Mouse (Mus musculus): ENCODE measurements around the gene Gm45713. TPM values are rescaled to one million over a fixed set of nuclear protein-coding genes. Genes with fewer than 3 reads are reported as not detected.
A peak's percentile ranks its signal among the peaks of the same experiment; 100 is the strongest.
"Not testable (repeated sequence)": the region's sequence is repeated elsewhere in the genome, so short reads cannot be mapped to it uniquely, and the experiment has no call there.

Gene Gm45713
- polyA plus RNA-seq, 1 experiment from 2014 or later: 0.53 TPM

DNA sequence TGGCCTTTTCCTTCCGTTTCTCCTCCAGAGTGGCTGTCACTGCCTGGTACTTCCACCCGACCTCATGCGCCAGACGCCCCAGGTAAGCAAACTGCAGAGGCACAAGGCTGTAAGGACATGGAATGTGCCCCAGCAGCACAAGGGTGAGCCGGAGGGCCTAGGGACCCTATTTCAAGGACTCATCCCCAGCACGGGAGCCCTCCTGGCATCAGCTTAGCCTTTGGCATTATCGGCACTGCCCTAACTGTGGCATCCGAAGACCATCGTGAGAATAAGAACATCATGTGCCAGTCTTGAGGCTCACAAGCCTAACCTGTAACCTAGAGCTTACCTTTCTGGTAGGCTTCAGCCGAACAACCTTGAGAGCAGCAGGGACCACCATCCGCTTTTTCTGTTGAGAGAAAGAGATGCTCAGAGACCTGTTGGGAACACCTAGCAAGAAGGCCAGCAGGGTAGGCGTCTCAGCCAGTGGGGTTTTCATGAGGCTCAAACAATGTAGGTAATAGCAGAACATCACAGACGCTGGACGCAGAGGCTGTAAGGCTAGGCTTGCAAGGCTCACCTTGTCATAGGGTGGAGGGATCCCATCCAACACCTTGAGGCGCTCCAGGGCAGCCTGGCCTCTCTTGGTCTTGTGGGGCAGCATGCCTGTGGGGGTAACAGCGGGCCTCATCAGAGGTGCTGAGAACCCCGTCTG, 9.7 kb downstream of the Gm45713 start:
- H3K27me3 ChIP-seq: no peaks in the 10 kb centered on the region
- 77% methylated on average over 17 of the region's 17 CpGs for WGBS
- H3K4me1 ChIP-seq (replicated peaks): peaks cover 62% of the 10 kb centered on the region
- H3K9ac ChIP-seq: peak overlapping the region; percentile 97
- H3K9me3 ChIP-seq: no peaks in the 10 kb centered on the region
- no peak for ATAC-seq (ENCODE audit: low read depth)
- peak overlapping the region; percentile 91 for H3K27ac ChIP-seq (replicated peaks)
- H3K4me3 ChIP-seq: peak overlapping the region; percentile 69
- peak overlapping the region; percentile 90 for H3K4me2 ChIP-seq
- peaks cover 47% of the 10 kb centered on the region for H3K36me3 ChIP-seq

DNA sequence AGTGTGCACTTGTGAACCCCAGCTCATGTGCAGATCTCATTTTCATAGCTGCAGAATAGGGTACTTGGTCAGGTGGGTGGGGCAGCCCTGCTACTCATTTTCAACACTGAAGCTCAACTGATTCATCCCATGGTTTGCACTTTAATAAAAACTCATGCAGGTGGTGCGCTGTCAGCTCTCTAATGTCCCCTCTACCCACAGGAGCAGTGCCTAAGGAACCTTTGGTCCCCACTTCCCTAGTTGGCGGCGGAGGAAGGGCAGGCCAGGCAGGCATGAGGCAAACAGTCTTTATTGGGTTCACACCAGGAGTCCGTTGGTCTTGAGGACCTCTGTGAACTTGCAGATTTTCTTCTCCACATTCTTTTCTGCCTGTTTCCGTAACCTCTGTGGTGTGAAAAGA, 10.4 kb downstream of the Gm45713 start:
- not testable (repeated sequence) for ATAC-seq (ENCODE audit: low read depth); H3K9me3 ChIP-seq; H3K27me3 ChIP-seq
- Histone ChIP-seq H3K27ac (replicated peaks) (peak overlapping the region; percentile 91), H3K9ac (peak overlapping the region; percentile 70; the same call in 1 of the 2 replicates), H3K4me3 (peak overlapping the region; percentile 92; the same call in 1 of the 2 replicates), H3K4me1 (replicated peaks) (peaks cover 65% of the 10 kb centered on the region), H3K36me3 (peaks cover 53% of the 10 kb centered on the region), H3K4me2 (peak overlapping the region; percentile 59)
- 62% methylated on average over 5 of the region's 5 CpGs for WGBS

DNA sequence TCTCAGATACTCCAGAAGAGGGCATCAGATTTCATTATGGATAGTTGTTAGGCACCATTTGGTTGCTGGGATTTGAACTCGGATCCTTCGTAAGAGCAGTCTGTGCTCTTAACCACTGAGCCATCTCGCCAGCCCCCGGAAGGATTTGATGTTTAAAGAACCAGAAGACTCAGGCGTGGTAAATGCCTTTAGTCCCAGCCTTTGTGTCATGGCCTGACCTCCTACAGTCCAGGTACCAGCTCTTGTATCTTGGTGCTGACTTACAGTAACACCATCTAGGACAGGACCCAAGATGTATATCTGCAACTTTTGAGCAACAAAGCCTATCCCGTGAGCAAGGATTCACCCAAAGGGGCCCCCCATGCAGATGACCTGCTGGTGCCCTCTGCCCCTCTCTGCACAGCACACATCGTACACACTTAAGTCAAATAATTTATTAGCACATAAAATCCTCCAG, 10.9 kb downstream of the Gm45713 start:
- Histone ChIP-seq H3K27ac (replicated peaks) (peak overlapping the region; percentile 91), H3K9ac (peak overlapping the region; percentile 70; the same call in 1 of the 2 replicates), H3K4me1 (replicated peaks) (peaks cover 65% of the 10 kb centered on the region), H3K4me2 (peak overlapping the region; percentile 59), H3K36me3 (peaks cover 58% of the 10 kb centered on the region), H3K4me3 (peak overlapping the region; percentile 92), H3K9me3 (no peaks in the 10 kb centered on the region), H3K27me3 (no peaks in the 10 kb centered on the region)
- no peak for ATAC-seq (ENCODE audit: low read depth)
- WGBS: 7% methylated on average over 7 of the region's 7 CpGs

DNA sequence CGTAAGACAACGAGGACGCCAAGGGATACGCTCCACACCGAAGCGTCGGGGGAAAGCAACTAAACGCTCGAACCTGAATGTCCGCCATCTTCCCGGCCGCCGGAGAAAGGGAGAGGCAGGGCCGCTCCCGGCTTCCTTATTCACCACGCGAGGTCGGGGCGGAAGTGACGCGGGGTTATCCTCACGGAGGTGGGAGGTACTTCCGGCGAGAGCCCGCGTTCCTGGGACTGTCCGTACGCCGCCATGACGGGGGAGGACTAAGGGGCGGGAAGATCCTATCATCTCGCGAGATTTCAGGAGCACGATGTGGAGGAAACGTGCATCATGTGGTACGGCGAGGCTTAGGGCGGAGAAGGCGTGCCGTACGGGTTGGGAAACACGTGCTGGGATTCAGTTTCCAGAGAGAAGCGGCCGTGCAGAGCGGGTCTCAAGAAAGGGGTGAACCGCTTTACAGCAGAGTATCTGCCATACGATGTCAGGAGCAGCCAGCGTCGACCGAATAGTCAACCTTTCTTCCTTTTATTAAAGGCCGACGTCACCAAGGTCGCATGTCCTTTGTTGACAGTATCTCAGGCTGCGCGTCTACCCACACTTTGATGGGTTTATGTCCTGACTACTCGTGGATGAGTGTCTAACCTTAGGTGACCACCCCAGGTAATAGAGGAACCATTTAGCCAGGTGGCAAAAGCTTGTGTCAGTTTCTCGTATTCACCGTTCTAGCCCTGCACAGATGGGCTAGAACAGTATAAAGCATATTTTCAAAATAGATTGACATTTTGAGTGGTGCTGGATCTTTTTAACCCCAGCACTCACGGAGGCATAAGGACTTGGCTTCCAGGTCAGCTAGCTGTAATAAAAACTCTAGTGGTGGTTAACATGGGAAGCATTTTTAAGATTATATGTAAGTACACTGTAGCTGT, 11.5 kb downstream of the Gm45713 start, which contains the start of gene Rps11:
Rps11 (minus strand) TSS at position 216 of the 920 bp plus-strand sequence.
- Histone ChIP-seq H3K9ac (peak within 1 kb of the TSS; percentile 97), H3K27ac (replicated peaks) (peak within 1 kb of the TSS; percentile 91), H3K4me3 (peak within 1 kb of the TSS; percentile 92), H3K4me2 (peak within 1 kb of the TSS; percentile 82), H3K27me3 (no peaks in the 10 kb centered on the region), H3K4me1 (replicated peaks) (peaks cover 61% of the 10 kb centered on the region), H3K9me3 (no peaks in the 10 kb centered on the region), H3K36me3 (peaks cover 65% of the 10 kb centered on the region)
- peak; percentile 89 for ATAC-seq (ENCODE audit: low read depth)
- WGBS: under 1% methylated on average over 59 of the region's 59 CpGs

DNA sequence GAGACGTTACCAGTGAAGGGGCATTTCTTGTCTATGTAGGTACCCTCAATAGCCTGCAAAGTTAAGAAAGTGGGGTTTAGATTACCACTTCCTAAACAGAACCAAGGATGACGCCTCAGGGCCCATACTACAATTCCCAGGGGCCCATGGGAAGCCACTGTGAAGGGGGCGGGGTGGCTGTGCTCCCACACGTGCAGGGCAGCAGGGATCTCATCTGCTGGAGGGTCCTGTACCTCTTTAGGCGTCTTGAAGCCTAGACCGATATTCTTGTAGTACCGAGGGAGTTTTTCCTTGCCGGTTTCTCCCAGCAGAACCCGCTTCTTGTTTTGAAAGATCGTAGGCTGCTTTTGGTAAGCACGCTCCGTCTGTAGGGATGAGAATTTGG, 12.9 kb downstream of the Gm45713 start:
- Histone ChIP-seq H3K36me3 (peaks cover 76% of the 10 kb centered on the region), H3K9ac (peak overlapping the region; percentile 97), H3K4me3 (peak overlapping the region; percentile 92), H3K27me3 (no peaks in the 10 kb centered on the region), H3K27ac (replicated peaks) (peak overlapping the region; percentile 91), H3K4me1 (replicated peaks) (peaks cover 58% of the 10 kb centered on the region), H3K9me3 (no peaks in the 10 kb centered on the region), H3K4me2 (peak overlapping the region; percentile 82)
- ATAC-seq (ENCODE audit: low read depth): no peak
- 24% methylated on average over 12 of the region's 12 CpGs for WGBS

DNA sequence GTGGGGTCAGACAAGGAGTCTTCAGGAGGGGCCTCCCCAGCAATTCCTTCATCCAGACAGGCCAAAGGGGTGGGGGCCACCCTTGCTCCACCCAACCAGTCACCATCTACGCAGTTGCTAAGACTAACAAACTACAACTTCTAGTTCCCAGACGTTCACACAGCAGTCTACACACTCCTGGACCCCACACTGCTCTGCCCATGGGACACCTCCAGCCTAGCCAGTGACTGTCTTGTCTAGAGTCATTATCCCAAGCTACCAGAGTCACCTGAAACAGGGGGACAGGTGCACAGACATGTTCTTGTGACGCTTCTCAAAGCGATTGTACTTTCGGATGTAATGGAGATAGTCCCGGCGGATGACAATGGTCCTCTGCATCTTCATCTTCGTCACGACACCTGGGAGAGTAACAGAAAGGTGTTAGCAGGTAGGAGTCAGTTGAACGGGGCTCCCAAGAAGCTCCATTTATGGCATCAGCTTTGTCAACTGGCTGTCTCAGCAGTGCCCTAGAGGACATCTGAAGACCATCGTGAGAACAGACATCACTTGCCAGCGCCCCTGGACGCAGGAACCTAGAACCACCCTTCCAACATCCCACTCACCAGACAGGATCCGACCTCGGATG, 13.4 kb downstream of the Gm45713 start:
- no peak overlapping the region for H3K27ac ChIP-seq (replicated peaks)
- no peak for ATAC-seq (ENCODE audit: low read depth)
- H3K9me3 ChIP-seq: no peaks in the 10 kb centered on the region
- H3K9ac ChIP-seq: peak overlapping the region; percentile 97
- no peaks in the 10 kb centered on the region for H3K27me3 ChIP-seq
- peaks cover 81% of the 10 kb centered on the region for H3K36me3 ChIP-seq
- 86% methylated on average over 15 of the region's 15 CpGs for WGBS
- H3K4me3 ChIP-seq: peak overlapping the region; percentile 92
- peak overlapping the region; percentile 82 for H3K4me2 ChIP-seq
- peaks cover 56% of the 10 kb centered on the region for H3K4me1 ChIP-seq (replicated peaks)

DNA sequence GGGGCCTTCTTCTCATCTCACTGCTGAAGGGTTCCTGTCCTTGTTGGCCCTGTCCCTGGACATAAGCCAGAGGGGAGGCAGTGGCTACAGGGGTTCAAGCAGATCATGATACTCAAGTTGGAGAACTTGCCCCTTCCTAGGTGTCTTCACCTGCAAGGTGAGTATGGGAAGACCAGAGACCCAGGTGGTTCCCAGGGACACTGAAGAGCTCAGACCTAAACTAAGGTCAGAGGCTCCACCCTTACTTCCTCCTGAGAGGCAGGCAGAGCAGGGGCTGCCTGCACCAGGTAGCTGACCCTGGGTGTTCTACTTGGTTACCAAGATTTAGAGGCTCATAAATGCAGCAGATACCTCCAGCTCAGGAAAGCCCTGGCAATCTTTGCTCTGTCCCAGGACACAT, 14.1 kb downstream of the Gm45713 start:
- no peaks in the 10 kb centered on the region for H3K27me3 ChIP-seq
- H3K9me3 ChIP-seq: no peaks in the 10 kb centered on the region
- H3K9ac ChIP-seq: peak overlapping the region; percentile 45; the same call in 1 of the 2 replicates
- H3K36me3 ChIP-seq: peaks cover 79% of the 10 kb centered on the region
- H3K4me2 ChIP-seq: peak overlapping the region; percentile 15; the same call in 1 of the 2 replicates
- H3K4me3 ChIP-seq: no peak overlapping the region
- peaks cover 49% of the 10 kb centered on the region for H3K4me1 ChIP-seq (replicated peaks)
- no peak for ATAC-seq (ENCODE audit: low read depth)
- H3K27ac ChIP-seq (replicated peaks): no peak overlapping the region; the same call in 1 of the 2 replicates

DNA sequence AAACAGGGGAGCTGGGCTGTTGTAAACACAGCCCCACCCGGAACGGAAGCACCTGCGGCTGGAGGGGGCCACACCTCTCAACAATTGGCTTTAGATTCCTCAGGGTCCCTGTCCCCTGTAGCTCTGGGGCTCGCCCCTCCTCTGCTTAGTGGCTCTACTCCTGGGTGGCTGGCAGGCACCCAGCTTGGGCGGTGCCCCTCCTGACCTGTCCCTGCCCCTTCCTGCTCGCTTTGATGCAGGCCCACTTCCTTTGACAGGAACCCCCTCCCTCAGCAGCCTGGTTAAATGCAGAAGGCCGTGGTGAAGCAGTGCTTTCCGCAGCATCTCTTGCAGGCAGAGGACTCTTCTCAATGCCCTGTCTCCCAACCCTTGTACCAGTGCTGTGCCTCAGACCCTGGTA, 14.6 kb downstream of the Gm45713 start:
- Histone ChIP-seq H3K4me2 (no peak overlapping the region), H3K9ac (no peak overlapping the region; the same call in 1 of the 2 replicates), H3K9me3 (no peaks in the 10 kb centered on the region), H3K27me3 (no peaks in the 10 kb centered on the region), H3K27ac (replicated peaks) (no peak overlapping the region; the same call in 1 of the 2 replicates), H3K36me3 (peaks cover 73% of the 10 kb centered on the region), H3K4me3 (no peak overlapping the region), H3K4me1 (replicated peaks) (peaks cover 43% of the 10 kb centered on the region)
- no peak for ATAC-seq (ENCODE audit: low read depth)
- 71% methylated on average over 8 of the region's 8 CpGs for WGBS

DNA sequence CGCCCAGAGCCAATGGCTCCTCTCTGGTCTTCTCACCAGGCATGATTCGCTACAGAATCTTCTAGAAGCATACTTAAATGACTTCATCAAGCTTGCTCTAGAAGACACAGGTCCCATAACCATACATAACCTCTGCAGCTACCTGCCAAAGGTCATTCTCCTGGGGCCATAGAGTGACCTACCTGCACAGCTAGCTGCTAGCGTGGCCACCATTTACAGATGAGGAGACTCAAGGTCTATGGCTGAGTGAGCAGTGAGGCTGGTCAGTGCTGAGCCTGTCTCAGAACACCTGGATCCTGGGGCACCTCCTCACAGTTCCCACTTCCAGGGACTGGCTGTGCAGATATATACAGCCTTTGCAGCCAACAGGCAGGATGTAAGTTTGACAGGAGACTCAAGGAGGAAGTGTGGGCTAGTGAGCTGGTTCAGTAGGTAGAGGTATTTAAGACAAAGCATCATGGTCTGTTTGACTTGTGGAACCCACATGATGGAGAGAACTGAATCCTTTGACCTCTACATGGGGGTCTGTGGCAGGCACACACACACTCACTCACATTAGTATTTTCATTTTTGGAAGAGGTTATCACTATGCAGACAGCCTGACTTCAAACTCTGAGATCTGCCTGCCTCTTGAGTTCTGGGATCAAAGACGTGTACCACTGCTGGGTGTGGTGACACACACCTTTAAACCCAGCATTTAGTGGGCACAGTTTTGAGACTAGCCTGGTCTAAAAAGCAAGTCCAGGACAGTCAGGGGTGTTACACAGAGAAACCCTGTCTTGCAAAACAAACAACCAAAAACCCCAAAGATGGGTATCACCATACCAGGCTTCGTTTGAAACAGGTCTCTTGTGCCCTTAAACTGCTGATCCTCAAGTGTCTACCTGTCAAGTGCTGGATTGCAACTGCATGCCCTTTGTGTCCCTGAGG, 16.0 kb downstream of the Gm45713 start:
- Histone ChIP-seq H3K4me2 (no peak overlapping the region), H3K9ac (no peak overlapping the region), H3K4me3 (no peak overlapping the region), H3K27ac (replicated peaks) (no peak overlapping the region), H3K4me1 (replicated peaks) (peaks cover 29% of the 10 kb centered on the region), H3K9me3 (no peaks in the 10 kb centered on the region), H3K27me3 (no peaks in the 10 kb centered on the region), H3K36me3 (peaks cover 59% of the 10 kb centered on the region)
- no peak for ATAC-seq (ENCODE audit: low read depth)
- WGBS: 79% methylated on average over 5 of the region's 5 CpGs

DNA sequence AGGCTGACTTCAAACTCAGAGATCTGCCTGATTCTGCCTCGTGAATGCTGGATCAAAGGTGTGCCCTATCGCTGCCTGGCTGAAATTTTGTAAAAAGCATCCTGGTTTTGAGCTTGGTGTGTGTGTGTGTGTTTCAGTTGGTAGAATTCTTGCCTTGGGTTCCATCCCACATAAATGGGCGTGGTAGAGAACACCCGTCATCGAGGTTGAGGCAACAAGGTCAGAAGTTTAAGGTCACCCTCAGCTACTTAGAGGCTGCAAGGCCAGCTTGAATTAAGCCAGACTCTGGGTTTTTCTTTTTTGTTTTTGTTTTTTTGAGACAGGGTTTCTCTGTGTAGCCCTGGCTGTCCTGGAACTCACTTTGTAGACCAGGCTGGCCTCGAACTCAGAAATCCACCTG, 17.7 kb downstream of the Gm45713 start:
- 92% methylated on average over 6 of the region's 6 CpGs for WGBS
- H3K4me3 ChIP-seq: no peak overlapping the region

DNA sequence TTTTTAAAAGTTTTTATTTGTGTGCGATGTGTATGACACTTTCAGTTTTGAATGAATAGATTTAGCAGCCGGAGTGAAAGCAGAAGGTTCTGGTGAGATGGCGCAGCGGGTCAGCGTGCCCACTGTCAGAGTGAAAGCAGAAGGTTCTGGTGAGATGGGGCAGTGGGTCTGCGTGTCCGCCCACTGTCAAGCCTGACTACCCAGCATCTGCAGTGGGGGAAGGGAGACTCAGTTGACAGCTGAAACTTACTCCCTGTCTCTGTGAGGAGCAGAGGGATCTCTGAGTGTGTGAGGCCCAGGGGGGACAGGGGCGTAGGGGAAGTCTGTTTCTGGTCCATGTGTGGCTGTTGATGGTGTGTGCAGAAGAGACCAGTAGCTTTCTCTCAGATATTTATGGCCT, 18.5 kb downstream of the Gm45713 start:
- peaks cover 14% of the 10 kb centered on the region for H3K4me1 ChIP-seq (replicated peaks)
- H3K27me3 ChIP-seq: no peaks in the 10 kb centered on the region
- no peak overlapping the region for H3K9ac ChIP-seq
- no peak overlapping the region for H3K4me3 ChIP-seq
- no peak overlapping the region for H3K27ac ChIP-seq (replicated peaks)
- H3K4me2 ChIP-seq: no peak overlapping the region
- H3K9me3 ChIP-seq: no peaks in the 10 kb centered on the region
- peaks cover 49% of the 10 kb centered on the region for H3K36me3 ChIP-seq
- 88% methylated on average over 8 of the region's 8 CpGs for WGBS
- no peak for ATAC-seq (ENCODE audit: low read depth)

More for the DNA sequence above, 17.7 kb downstream of the Gm45713 start:
- H3K27ac ChIP-seq (replicated peaks): no peak overlapping the region
- H3K4me2 ChIP-seq: no peak overlapping the region
- H3K9me3 ChIP-seq: no peaks in the 10 kb centered on the region
- no peaks in the 10 kb centered on the region for H3K27me3 ChIP-seq
- ATAC-seq (ENCODE audit: low read depth): no peak
- H3K9ac ChIP-seq: no peak overlapping the region
- peaks cover 56% of the 10 kb centered on the region for H3K36me3 ChIP-seq
- H3K4me1 ChIP-seq (replicated peaks): peaks cover 22% of the 10 kb centered on the region

Measured in neural tube, embryonic 13.5 days (tissue).